Mouse (Mus musculus) embryonic facial prominence, embryonic 15.5 days (tissue): Measurements from ENCODE around the gene Gatm. TPM values are rescaled to one million over a fixed set of nuclear protein-coding genes. Genes with fewer than 3 reads are reported as not detected.

ENCODE experiments used
- ATAC-seq: fragments of 200-750 bp; cut with Nextera tagmentation; 2 replicates; pipeline ENCODE4 v1.8.0; 2017; ENCODE audit warnings: low read depth, moderate TSS enrichment; ENCODE audit not compliant: insufficient number of reproducible peaks, low FRiP score, low TSS enrichment
- H3K27ac ChIP-seq: fragments of 300-500 bp; sonication (generic); replicated peaks from 2 replicates; pipeline ENCODE4 v1.5.1; 2015; ENCODE audit warnings: mild to moderate bottlenecking, inconsistent platforms
- H3K27me3 ChIP-seq: fragments of 300-500 bp; sonication (generic); 2 replicates; pipeline ENCODE4 v1.6.1; 2015; ENCODE audit warnings: inconsistent platforms
- H3K36me3 ChIP-seq: fragments of 300-500 bp; sonication (generic); 2 replicates; pipeline ENCODE4 v1.6.1; 2015; ENCODE audit warnings: mild to moderate bottlenecking, inconsistent platforms
- H3K4me1 ChIP-seq: fragments of 300-500 bp; sonication (generic); 2 replicates; pipeline ENCODE4 v1.6.1; 2015; ENCODE audit warnings: inconsistent platforms
- H3K4me2 ChIP-seq: fragments of 300-500 bp; sonication (generic); replicated peaks from 2 replicates; pipeline ENCODE4 v1.6.1; 2015; ENCODE audit warnings: mild to moderate bottlenecking, inconsistent platforms
- H3K4me3 ChIP-seq: fragments of 300-500 bp; sonication (generic); replicated peaks from 2 replicates; pipeline ENCODE4 v1.5.1; 2015; ENCODE audit warnings: mild to moderate bottlenecking, inconsistent platforms
- H3K9ac ChIP-seq: fragments of 300-500 bp; sonication (generic); 2 replicates; pipeline ENCODE4 v1.6.1; 2015; ENCODE audit warnings: inconsistent platforms
- H3K9me3 ChIP-seq: fragments of 300-500 bp; sonication (generic); replicated peaks from 2 replicates; pipeline ENCODE4 v1.6.1; 2016; ENCODE audit warnings: inconsistent platforms
- WGBS: fragments of 180-500 bp; shearing (Covaris S2); methylation state at CpG from one replicate; pipeline ENCODE4 v1.1.7; 2015; 5-methylcytosine and 5-hydroxymethylcytosine counted together
- microRNA counts: library from miRNA; unstranded; fragments of <30 nt; microRNA quantifications from one replicate; lab custom pipeline; 2016
- microRNA-seq: library from miRNA; unstranded; fragments of <30 nt; microRNA quantifications from one replicate; pipeline ENCODE4, GENCODE M21; 2016; ENCODE audit warnings: borderline number of aligned reads
- polyA plus RNA-seq: library from polyadenylated mRNA; unstranded; fragments of >200 nt; fragmentation: Nextera tagmentation; extraction: Ambion mirVana; gene quantifications from 2 replicates; pipeline ENCODE4 v1.2.1, GENCODE M21; 2015

The Gatm gene
- polyA plus RNA-seq, 1 experiment from 2014 or later: 42.3 TPM

DNA sequence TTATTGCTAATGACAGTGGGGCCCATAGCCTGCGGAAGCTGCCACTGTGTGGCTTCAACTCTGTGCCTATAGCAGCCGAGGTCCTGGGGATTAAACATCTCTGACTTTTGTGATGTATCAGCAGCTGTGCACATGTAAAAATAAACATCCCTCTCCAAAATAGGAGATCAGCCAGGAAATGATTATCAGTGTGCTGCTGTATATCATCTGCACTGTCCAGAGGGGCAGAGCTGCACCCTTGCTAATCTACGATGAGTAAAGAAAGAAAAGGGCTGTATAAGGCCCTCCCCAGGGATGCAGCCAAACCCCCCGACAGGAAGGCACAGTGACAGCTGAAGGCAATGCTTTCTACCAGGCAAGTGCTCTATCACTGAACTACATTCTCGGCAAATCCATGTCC, 34.8 kb downstream of the Gatm start:
- H3K4me2 ChIP-seq: no peak overlapping the region
- no peak for ATAC-seq
- H3K9me3 ChIP-seq: no peaks in the 10 kb centered on the region
- no peak overlapping the region for H3K9ac ChIP-seq
- 32% methylated on average over 5 of the region's 5 CpGs for WGBS
- H3K36me3 ChIP-seq: no peaks in the 10 kb centered on the region
- no peaks in the 10 kb centered on the region for H3K4me1 ChIP-seq
- no peaks in the 10 kb centered on the region for H3K27me3 ChIP-seq
- no peak overlapping the region for H3K4me3 ChIP-seq
- H3K27ac ChIP-seq: no peak overlapping the region

DNA sequence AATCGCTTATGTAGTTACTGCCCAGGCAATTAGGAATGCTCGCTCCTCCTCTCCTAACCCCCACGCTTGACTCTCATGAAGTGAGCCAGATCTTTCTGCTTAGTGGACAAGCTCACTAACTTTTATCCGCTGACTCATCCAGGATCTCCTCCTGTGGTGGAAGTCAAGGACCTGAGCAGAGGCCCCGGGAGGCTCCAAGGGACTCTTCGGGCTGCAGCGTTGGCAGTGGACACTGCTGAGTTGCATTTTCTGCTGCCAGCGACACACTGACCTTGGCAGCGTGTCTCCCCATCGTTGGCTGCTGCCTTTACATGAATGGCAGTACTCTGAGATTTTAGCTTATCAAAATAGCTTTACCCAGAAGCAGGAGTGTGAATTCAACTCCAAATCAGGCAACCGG, 35.6 kb downstream of the Gatm start:
- no peak overlapping the region for H3K9ac ChIP-seq
- WGBS: 75% methylated on average over 11 of the region's 11 CpGs
- no peaks in the 10 kb centered on the region for H3K36me3 ChIP-seq
- no peak overlapping the region for H3K27ac ChIP-seq
- no peak overlapping the region for H3K4me2 ChIP-seq
- H3K27me3 ChIP-seq: no peaks in the 10 kb centered on the region
- no peaks in the 10 kb centered on the region for H3K9me3 ChIP-seq
- no peaks in the 10 kb centered on the region for H3K4me1 ChIP-seq
- no peak for ATAC-seq
- H3K4me3 ChIP-seq: no peak overlapping the region

DNA sequence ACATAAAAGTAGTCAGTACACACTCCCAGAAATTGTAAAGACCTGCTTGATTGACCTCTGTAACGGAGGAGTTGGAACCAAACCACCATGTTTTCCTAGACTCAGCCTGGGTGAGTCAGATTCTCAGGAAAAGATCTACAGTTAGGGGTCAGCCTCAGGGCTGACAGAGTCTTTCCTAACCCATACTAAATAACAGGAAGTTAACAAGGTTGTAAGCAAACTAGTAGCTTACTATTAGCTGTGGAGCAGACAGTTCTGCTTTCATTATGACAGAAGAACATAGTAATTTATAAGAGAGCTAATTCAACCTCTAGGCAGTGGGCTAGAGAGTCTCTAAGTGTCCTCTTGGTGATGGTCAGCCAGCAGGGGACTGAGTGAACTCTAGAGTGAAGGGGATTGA, 38.7 kb downstream of the Gatm start:
- no peak overlapping the region for H3K4me2 ChIP-seq
- H3K36me3 ChIP-seq: no peaks in the 10 kb centered on the region
- ATAC-seq: no peak
- no peak overlapping the region for H3K9ac ChIP-seq
- no peaks in the 10 kb centered on the region for H3K4me1 ChIP-seq
- no peak overlapping the region for H3K4me3 ChIP-seq
- whole genome bisulfite sequencing: 60% methylated on average over 1 of the region's 1 CpGs
- H3K9me3 ChIP-seq: no peaks in the 10 kb centered on the region
- no peak overlapping the region for H3K27ac ChIP-seq
- no peaks in the 10 kb centered on the region for H3K27me3 ChIP-seq

DNA sequence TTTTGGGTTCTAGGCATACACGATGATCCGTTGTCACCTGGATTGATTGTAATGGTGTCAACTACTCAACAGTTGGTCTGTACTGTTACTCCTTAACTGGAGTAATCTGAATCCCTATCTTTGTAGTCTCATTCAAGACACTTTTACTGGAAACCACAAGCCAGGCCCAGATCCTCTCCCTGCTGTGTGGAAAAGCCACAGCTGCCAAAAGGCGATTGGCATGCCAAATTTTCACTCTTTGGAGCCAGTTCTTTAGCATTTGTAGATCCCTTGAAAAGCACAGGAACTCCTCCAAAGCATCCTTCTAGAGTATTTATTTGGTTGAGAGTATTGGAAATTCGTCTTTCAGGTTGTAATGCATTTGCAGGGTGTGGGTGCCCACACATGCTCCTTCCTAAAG, 39.8 kb downstream of the Gatm start:
- H3K4me1 ChIP-seq: no peaks in the 10 kb centered on the region
- H3K4me2 ChIP-seq: no peak overlapping the region
- WGBS: 75% methylated on average over 4 of the region's 4 CpGs
- H3K36me3 ChIP-seq: no peaks in the 10 kb centered on the region
- no peaks in the 10 kb centered on the region for H3K27me3 ChIP-seq
- no peak overlapping the region for H3K27ac ChIP-seq
- H3K9me3 ChIP-seq: no peaks in the 10 kb centered on the region
- no peak overlapping the region for H3K9ac ChIP-seq
- no peak for ATAC-seq
- no peak overlapping the region for H3K4me3 ChIP-seq

DNA sequence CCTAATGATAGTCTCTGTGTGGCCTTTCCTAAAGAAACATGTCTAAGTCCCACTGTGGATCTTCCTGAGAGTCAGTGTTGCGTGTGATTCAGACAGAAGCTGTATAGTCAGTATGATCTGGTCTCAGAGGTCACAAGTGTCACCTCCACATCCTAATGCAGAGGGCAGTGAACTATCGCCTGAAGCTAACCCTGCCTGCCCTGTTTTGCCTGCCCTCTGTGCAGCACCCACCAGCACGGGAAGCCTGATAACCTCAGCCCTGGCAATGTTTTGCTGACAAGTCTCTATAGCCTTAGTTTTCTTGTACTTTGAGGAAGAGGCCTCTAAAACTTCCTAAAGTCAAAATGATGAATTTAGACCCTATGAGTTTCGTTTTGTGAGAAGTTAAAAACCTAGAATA, 40.7 kb downstream of the Gatm start:
- no peak overlapping the region for H3K4me2 ChIP-seq
- H3K4me1 ChIP-seq: no peaks in the 10 kb centered on the region
- ATAC-seq: no peak
- no peak overlapping the region for H3K27ac ChIP-seq
- no peak overlapping the region for H3K4me3 ChIP-seq
- no peaks in the 10 kb centered on the region for H3K27me3 ChIP-seq
- H3K9ac ChIP-seq: no peak overlapping the region
- no peaks in the 10 kb centered on the region for H3K9me3 ChIP-seq
- H3K36me3 ChIP-seq: no peaks in the 10 kb centered on the region
- WGBS: 68% methylated on average over 4 of the region's 4 CpGs

DNA sequence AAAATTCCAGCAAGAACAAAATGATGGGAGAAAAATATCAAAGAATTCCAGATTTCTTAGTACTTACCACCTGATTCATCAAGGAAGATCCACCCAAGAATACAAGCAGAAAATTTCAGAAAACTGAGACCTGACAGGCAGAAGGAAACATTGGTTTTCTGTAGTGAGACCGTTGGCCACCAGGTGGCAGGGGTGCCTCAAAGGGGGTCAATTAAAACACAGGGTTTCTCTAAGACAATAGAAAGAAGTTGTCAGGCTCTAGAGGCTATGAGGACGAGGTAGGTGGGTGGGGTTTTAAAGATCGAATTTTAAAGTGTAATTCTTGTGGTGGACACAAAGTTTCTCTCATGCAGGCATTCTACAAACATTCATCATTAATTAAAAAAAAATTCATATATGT, 41.7 kb downstream of the Gatm start:
- 4% methylated on average over 3 of the region's 3 CpGs for WGBS
- H3K9ac ChIP-seq: no peak overlapping the region
- ATAC-seq: no peak
- no peak overlapping the region for H3K4me2 ChIP-seq
- H3K27ac ChIP-seq: no peak overlapping the region
- no peaks in the 10 kb centered on the region for H3K36me3 ChIP-seq
- no peaks in the 10 kb centered on the region for H3K9me3 ChIP-seq
- no peaks in the 10 kb centered on the region for H3K4me1 ChIP-seq
- H3K27me3 ChIP-seq: no peaks in the 10 kb centered on the region
- no peak overlapping the region for H3K4me3 ChIP-seq

DNA sequence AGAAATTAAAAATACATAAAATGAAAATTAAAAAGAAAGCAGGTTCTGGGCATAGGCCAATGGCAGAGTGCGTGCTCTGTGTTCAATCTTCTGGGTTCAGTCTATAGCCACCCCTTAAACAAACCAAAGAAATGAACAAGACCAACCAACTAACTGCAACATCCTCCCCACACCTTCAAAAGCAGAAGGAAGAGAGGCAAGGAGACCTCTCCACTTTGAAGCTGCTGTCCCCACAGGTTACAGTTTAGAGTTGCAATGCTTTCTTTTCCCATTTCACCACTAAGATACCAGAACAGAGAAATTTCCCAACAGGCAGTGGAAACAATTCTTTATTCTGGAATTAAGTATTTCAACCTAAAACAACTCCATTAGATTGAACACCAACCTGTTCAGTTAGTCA, 48.9 kb downstream of the Gatm start:
- WGBS: 88% methylated on average over 1 of the region's 1 CpGs
- no peaks in the 10 kb centered on the region for H3K36me3 ChIP-seq

DNA sequence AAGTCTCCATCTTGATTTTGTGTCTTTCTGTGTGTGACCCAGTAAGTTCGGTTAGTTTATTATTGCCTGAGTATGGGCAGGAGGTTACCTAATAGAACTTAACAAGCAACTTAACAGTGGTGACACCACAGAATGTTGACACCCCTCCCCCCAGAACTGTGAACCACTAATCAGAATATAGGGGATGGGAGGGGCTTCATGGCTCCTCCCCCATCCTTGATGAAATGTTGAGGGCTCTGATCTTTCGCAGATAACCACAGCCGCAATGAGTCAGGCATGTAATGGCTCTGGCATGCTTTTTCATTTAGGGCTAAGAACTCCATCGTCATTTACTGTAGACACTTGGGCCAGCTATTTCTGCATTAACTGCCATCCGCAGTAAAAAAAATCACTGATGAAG, 49.9 kb downstream of the Gatm start:
- Histone ChIP-seq H3K4me1 (no peaks in the 10 kb centered on the region), H3K4me3 (no peak overlapping the region), H3K36me3 (no peaks in the 10 kb centered on the region), H3K27me3 (no peaks in the 10 kb centered on the region), H3K9me3 (no peaks in the 10 kb centered on the region), H3K27ac (no peak overlapping the region), H3K4me2 (no peak overlapping the region), H3K9ac (no peak overlapping the region)
- ATAC-seq: no peak
- WGBS: 87% methylated on average over 5 of the region's 5 CpGs

More for the DNA sequence above, 48.9 kb downstream of the Gatm start:
- Histone ChIP-seq H3K9me3 (no peaks in the 10 kb centered on the region), H3K4me1 (no peaks in the 10 kb centered on the region), H3K27ac (no peak overlapping the region), H3K9ac (no peak overlapping the region), H3K27me3 (no peaks in the 10 kb centered on the region), H3K4me3 (no peak overlapping the region), H3K4me2 (no peak overlapping the region)
- no peak for ATAC-seq

DNA sequence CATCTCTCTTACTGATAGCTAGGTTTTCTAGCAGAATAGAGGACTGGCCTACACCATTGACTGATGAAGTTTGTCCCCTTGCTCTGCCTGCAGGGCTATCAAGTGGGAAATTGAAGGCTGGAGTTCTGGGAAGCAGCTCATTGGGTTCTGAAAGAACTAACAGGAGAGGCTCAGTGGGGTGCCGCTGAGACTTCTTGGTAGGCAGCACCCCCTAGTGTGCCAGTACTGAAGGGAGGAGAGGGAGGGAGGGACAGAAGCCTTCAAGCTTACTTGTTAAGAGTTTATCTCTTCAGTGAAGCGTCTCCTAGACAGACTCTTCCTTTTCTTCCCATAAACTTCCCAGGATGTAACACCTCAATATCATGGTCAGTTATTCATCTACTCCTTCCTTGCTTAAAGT, 52.8 kb downstream of the Gatm start:
- no peaks in the 10 kb centered on the region for H3K9me3 ChIP-seq
- no peaks in the 10 kb centered on the region for H3K27me3 ChIP-seq
- H3K36me3 ChIP-seq: no peaks in the 10 kb centered on the region
- H3K9ac ChIP-seq: no peak overlapping the region
- H3K27ac ChIP-seq: no peak overlapping the region
- no peaks in the 10 kb centered on the region for H3K4me1 ChIP-seq
- H3K4me2 ChIP-seq: no peak overlapping the region
- WGBS: 21% methylated on average over 2 of the region's 2 CpGs
- no peak overlapping the region for H3K4me3 ChIP-seq
- no peak for ATAC-seq

MicroRNAs encoded within 50 kb of the gene (microRNA counts, 519-probe panel; counts per million panel counts)
- not detected for microRNA mmu-miR-147 (lab: Ali Mortazavi, UCI)

Small RNA genes within 50 kb of the gene (microRNA-seq; reads per million reads assigned to microRNA genes)
- 3.6 reads per million, percentile 16 among the genes with 10 or more reads in this experiment for gene Mir147

Other genes starting within 250 kb of the Gatm start
- gene Shf, start 242.1 kb downstream of the Gatm start, polyA plus RNA-seq: 4.5 and 5.0 TPM in 2 replicates
- 0.31 and 1.5 TPM in 2 replicates for gene Slc28a2, start 184.8 kb downstream of the Gatm start, polyA plus RNA-seq
- not detected in 2 replicates for gene Gm14085, start 126.4 kb downstream of the Gatm start, polyA plus RNA-seq
- 0.37 and 0.53 TPM in 2 replicates for gene AA467197, start 25.7 kb upstream of the Gatm start, polyA plus RNA-seq
- 9.7 and 10.2 TPM in 2 replicates for gene Slc30a4, start 91.4 kb upstream of the Gatm start, polyA plus RNA-seq
- gene Bloc1s6, start 127.2 kb upstream of the Gatm start, polyA plus RNA-seq: 46.5 and 47.5 TPM in 2 replicates
- gene Sqor, start 153.9 kb upstream of the Gatm start, polyA plus RNA-seq: 7.5 TPM in 2 replicates